Mouse (Mus musculus) adrenal gland, postnatal 4 days (tissue): ENCODE measurements around the gene Prkn. TPM values are rescaled to one million over a fixed set of nuclear protein-coding genes. Genes with fewer than 3 reads are reported as not detected.

Source experiments
- DNase-seq, 2 experiments: peaks; one replicate each; pipeline ENCODE4 v3.0.0; 2021 to 2022; ENCODE audit warnings: low spot score in 2 of 2, mixed read lengths in 2 of 2
- total RNA-seq, 2 experiments: library from RNA; stranded (reverse); gene quantifications; 2 replicates each; pipeline ENCODE4 v1.2.3; 2021

Gene Prkn
- total RNA-seq, 2 experiments from 2014 or later, result 10.2 to 13.0 TPM

DNA sequence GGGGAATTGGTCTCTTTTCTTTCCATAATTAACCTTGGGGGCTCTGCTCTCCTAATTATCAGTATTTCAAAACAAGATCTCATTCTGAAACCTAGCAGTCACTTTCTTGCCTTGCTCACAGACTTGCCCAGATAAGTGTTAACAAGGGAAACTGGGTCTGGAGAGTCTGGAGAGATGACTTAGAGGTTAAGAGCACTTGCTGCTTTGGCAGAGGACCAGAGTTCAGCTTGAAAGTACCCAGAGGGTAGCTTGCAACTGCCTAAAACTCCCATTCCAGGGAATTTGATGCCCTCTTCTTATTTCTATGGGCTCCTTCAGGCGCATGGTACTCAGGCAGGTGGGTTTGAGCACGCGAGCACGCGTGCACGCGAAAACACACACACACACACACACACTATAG is 1223.3 kb downstream of the Prkn start:
- no peak for DNase-seq

DNA sequence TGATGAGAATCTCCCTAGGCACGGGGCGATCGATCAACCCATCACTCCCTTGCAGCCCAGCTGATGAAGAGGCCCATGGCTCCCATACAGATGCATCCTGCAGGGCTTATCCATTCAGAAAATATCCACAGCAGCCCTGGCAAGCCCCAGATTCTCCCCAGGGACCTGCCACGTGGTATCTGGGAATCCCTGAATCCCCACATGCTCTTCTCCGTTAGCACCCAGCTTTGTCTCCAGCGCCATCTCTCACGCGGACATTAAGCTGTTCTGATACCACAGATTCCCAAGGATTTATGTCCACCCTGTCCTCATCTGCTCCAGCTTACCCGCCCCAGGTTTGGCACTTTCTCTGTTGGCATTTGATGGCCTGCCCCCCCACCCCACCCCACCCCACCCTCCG is 1225.9 kb downstream of the Prkn start:
- DNase-seq, result no peak

DNA sequence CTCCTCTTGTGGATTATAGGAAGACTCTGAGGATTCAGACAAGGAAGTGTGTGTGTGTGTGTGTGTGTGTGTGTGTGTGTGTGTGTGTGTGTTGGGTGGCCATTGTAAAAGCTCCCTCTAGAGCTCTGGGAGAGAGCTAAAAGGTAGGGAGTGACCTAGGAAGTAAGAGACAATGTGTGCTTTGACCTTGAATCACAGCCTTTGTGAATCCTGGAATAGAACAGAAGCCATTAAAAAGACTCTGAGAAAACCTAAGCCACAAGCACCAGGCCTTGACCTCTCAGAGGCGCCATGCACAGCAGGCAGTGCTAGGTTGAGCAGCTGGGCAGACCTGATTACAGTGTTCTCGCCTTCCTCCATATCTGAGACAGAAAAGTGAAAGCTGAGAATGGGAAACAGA is 1236.6 kb downstream of the Prkn start:
- no peak for DNase-seq

DNA sequence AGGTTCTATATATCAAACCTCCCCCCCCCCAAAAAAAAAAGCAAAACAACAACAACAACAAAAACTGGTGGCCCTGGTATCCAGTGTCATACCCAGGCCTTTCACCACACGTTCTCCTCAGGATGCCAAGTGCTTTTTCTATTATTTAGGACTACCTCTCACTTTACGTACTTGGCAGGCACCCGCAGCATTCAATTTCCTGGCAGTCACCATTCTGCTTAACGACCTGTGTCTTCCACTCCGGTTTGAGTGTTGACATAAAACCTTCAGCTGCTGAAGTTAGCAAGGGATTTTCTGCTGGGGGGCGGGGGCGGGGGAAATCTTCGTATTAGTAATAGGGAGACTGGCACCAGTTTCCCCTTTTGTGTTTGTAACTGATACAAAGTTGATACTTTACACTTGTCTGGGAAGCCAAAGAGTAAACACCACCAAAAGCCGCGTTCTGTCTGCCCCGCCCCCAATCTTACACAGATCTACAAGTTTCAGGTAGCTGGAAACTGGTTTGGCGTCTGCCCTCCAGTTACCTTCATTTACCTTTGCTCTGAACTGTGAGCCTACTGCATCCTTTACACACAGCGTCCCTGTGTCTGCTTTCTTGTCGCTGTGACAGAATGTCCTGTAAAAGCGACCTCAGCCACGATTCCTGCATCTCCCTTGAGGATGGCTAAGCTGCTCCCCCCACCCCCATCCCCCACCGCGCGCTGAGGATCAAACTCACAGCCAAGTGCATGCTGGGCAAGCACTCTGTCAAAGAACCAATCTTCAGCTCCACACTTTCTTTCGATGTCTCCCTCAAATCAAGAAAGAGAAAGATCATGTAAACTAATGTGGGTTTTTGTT is 1240.7 kb downstream of the Prkn start:
- DNase-seq, result no peak

DNA sequence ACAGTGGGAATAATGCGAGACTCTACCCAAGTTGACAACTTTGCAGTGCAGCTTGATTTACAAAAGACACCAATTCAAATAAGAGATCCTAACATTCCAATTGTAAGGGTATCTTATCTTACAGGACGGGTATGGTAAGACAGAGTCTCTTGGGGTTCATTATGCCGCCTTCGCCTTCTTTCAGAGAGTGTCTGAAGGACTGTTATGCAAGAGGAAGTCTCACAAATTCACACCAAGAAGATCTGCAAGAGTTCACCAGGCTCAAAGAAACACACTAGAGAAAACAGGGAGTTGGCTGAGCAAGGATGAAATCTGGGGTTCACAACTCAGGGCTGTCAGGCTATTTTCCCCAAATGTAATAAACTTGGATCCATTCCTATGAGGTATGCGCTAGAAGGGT is 1242.0 kb downstream of the Prkn start:
- DNase-seq, result no peak

DNA sequence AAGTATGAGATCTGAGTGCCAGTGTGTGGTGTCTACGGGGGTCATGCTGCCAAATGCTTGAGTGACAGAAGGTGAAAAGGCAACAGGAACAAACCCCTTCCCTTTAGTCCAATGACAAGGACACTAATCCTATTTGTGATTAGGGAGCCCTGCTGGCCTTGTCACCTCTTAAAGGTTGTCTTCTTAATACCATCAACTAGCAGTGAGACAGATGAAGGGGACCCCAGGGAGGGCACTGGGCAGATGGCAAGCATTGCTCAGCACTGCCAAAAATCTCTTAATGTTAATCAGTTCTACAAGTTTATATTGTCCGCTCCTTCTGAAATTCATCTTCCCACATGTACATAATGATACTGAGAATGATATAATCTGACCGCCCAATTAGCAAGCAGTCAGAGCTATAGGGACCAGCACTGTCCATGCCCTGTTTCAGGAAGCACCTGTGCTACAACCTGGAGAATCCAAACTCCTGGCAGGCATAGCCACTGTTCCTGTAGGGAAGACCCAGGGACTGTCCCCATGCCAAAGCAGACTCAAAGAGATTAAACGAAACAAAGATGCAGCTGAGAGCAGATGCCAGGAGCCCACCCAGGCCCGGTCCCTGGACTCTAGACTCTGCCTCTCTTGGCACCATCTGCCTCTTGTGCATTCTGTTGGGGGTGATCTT is 1250.2 kb downstream of the Prkn start:
- DNase-seq, result no peak

DNA sequence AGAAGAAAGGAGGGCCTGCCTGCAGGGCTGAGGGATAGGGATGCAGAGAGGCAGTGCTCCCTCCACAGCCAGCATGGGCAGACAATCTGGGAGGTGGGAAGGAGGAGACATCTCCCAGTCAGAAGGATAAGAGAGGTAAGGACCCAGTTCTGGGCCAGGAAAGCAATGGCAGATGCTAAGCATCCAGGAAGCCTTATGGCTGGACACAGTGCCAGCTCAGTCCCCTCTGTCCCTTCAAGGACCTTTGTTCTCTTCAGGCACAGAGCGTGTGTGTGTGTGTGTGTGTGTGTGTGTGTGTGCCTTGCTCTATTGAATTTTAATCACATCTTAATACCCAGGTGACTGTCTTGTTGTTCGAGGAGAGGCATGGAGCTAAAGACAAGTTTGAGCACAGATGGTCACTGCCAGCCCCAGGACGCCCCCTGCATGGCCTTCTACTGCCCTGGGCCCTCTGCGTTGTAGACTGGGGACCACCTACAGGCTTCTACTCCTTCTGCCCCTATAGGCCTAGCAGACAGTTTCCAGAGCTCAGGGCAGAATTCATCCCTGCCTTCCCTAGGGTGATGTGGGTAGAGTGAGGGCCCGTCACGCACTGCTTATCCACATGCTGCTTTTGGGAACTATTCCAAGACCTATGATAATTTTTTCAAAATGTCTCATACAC is 1252.8 kb downstream of the Prkn start:
- no peak for DNase-seq

DNA sequence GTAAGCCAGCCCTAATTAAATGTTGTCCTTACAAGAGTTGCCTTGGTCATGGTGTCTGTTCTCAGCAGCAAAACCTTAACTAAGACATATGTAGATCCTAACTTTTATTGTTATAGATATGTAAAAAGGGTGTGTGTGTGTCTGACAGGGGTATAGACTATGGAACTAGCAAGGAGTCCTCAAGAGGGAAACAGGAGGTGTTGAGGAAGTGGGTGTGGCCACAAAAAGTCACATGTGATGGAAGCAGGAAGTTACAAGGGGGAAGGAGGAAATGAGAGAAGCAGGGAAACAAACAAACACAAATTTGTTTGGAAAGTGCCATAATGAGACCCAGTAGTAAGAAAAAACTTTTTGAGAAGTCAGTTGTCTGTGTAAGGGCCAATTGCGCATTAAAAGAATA is 1253.8 kb downstream of the Prkn start:
- no peak for DNase-seq

DNA sequence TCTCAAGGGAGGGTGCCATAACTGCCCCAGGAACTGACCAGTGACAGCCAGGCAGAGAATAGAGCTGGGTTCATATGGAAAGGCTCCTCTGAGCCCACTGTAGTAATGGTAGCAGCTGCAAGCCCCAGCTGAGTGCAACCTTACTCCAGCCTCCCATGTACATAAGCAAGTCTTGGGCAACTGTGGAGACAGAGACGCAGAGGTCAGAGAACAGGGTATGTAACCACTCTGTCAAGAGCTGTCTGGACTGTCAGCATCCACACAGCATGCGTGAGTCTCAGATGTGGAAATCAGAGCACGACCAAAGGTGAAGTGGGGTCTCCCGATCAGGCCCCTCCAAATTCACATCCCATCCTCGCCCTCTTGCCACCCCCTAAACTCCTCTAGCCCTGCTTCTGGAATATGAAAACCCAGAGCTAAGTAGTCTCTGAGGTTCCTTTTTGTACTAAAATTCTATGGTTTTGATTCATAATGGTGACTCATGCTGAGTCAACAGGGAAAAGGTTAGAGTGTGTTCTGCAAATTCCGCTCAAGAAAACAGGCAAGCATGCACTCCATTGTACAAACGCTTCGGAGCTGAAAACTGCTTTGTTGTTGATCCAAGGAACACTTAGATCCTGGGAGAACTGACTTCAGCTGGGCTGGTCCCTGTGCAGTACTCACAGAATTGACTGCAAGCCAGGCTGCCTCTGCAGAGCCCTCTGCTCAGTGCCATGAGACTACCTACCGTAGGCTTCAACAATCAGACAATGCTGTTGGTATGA is 1254.8 kb downstream of the Prkn start:
- DNase-seq, result no peak

DNA sequence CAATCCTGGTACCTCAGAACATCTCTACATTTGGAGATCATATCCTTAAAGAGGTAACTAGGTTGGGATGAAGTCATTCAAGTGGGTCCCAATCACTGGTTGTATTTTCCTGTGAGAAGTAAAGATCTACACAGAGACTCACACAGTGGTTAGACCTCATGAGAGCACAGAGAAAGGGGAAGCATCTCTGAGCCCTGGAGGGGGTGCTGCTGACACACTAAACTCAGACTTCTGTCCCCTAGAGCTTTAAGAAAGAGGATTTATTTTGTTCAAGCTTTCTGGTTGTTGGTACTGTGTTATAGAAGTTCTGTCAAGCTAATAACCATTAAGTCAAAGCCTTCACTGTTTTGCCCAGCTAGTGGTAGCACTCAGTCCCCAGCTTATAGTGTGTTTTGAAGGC is 1259.2 kb downstream of the Prkn start:
- no peak for DNase-seq

DNA sequence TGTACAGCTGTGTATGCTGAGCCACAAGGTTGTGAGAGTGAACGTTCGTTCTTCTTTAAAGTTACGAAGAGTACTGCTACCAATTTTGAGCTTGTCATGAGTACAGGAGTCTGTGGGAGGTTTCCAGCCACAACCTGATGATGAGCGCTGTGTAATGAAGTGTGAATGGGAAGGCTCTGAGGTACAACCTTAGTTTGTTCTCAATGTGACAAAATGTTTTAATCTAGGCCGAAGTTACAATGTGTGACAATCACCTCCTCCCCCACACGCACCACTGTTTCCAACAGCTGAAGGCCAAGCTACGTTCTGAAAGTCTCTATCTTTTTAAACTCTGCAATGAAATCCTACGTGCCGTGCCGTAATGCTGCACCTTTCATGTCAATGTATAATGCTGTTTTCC is 1262.1 kb downstream of the Prkn start:
- DNase-seq, result no peak

DNA sequence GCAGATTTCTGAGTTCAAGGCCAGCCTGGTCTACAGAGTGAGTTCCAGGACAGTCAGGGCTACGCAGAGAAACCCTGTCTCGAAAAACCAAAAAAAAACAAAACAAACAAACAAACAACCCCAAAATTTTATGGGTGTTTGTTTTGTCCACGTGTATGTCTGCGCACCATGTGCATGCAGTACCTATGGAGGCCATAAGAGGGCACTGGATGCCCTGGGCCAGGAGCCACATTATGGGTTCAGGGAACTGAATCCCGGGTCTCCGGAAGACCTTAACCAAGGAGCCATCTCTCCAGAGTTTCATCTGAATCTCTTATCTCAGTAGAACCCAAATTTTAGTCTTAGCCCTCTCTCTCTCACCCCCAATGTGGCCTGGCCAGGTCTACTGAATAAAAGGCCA is 1263.6 kb downstream of the Prkn start:
- no peak for DNase-seq

DNA sequence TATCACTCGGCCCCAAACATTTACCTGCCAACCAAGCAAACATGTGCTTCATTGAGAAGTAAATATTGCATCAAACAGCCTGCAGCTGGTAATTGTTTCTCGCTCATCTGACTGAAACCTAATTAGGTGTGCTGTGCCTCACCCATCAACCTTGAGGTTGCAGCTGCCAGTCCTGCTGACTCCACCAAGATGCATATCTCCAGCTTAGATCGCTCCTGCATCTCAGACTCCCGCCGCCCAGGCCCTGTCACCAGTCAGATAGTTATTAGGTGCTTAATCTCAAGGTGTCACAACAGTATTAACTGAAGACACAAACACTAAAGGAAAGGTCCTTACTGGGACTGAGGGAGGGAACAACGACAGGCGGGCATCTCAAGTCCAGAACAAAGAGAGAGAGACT is 1264.1 kb downstream of the Prkn start:
- no peak for DNase-seq

DNA sequence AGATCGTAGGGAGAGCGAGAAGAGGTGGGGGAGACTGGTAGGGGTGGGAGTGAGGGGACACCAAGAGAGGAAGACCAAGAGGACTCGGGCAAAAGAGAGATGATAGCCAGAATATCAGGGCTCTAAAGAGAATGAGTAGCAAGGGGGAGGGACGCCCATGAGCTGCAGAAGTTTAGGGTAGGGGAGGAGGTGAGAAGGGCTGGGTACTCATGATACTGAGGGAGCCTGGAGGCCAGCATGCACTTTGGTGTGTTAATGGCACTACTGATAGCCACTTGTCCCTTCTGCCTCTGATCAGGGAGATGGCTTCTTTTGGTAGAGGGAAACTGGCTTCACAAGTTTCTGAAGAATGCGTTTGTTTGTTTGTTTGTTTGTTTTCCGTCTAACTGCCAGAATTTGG is 1264.5 kb downstream of the Prkn start:
- no peak for DNase-seq

DNA sequence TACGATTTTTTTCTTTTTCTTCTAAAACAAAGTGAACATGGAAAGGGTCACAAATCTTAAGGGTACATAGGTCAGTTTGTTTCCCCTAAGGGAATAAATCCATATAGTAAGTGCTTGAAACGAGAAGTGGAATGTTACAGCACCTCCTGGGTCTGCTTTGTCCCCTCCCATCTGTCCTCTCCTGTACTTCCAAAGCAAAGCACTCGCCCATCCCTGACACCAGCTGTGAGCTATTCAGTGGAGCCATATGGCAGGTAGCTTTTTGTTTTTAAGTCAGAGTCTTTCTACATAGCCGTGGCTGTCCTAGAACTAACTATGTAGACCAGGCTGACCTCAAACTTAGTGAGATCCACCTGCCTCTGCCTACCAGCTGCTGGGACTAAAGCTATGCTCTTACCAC is 1266.1 kb downstream of the Prkn start:
- no peak for DNase-seq

Other genes with a start within 250 kb of the Prkn start
- 1 to 10 TPM; 4.2 to 4.4 TPM for gene Pacrg, start 73 bp upstream of the Prkn start, total RNA-seq